Mouse (Mus musculus) cerebellum, postnatal 10 days (tissue): Measurements from ENCODE around the gene Kcnf1.
"Not testable (repeated sequence)": the region's sequence is repeated elsewhere in the genome, so short reads cannot be mapped to it uniquely, and the experiment has no call there.

Experiments used
- DNase-seq, 2 experiments: peaks; one replicate each; pipeline ENCODE4 v3.0.0; 2021; ENCODE audit warnings: mixed read lengths in 2 of 2

Gene Kcnf1

DNA sequence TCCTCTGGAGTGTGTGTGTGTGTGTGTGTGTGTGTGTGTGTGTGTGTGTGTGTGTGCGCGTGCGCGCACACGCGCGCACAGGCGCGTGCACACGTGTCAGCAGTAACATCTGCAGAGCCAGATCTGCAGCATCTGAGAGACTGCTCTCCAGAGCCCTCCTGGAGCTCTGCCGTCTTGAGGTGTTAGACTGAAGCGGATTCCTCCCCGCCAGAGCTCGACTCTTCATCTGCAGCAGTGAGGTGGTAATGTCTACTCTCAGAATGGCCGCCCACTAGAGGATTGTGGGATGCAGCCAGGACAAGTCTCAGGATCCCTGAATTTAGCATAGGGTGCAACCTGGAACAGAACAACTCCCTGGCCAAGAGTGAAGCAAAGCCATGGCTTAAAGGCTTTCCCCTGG, 19.1 kb downstream of the Kcnf1 start:
- DNase-seq = no peak

DNA sequence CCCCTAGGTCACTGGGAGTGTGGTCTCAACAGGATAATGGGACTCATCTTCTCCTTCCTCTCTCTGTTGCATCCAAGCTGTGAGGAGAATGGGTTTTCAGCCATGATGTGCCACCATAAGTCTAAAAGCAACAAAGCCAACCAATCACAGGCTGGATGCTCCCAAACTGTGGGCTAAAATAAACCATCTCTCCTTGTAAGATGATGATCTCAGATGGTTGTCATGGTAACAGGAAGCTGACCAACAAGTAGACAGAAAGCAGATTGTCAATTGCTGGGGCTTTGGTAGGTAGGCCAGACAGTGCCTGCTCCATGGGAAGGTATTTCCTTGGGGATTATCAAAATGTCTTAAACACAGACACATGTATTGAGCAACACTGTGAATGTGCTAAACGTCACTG, 20.9 kb downstream of the Kcnf1 start:
- DNase-seq = no peak

DNA sequence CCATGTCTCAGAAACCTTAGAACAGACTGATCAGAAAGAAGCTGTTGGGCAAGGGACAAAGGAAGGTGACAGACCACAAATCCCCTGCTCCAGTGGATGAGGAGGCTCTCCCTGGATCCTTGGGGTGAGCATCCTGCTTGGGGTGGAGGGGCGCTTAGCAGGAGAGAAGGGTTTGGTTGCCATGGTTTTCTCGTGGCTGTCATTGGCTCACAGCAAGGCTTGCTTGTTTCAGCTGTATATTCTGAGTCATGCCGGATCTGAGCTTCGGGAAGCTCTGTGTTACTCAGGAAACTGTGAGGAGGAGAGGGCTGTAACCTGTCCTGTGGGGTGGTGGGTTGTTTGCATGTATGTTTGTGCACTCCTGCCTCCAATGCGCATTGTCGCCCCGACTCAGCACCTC, 23.8 kb downstream of the Kcnf1 start:
- no peak for DNase-seq

DNA sequence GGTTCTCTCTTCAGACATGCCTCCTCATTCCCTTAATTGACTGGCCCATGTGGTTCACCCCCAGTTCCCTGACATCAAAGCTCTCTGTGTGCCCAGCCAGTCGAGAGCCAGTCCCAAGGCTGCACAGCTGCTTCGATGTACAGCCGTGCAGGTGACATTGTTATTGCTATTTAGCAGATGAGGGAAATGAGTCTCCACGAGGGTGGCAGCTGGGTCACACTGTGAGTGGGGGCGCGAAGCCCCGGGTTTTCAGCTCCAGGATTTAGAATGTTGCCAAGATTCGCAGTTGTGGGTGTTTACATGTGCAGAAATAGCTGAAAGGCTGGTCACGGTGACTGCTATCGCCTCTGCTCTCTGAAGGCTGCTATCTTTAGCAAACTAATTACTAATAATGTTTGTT, 27.8 kb downstream of the Kcnf1 start:
- DNase-seq = no peak

DNA sequence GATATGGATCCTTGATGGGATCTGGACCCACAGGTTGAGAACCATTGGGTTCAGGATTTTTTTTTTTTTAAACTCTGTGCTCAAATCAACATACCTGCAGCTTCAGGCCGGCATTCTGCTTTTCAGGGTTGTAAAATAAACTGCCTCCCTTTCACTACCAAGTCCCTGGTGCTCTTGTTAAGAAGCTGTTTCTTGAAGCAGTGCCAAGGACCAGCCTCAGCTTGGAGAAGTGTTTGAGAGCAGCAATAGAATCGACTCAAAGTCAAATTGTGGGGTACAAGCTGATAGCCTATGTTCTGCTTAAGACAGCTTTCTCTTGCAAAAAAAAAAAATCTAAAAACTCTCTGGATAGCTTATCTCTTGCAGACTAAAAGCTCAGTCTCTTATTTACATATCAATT, 34.9 kb downstream of the Kcnf1 start:
- no peak for DNase-seq

DNA sequence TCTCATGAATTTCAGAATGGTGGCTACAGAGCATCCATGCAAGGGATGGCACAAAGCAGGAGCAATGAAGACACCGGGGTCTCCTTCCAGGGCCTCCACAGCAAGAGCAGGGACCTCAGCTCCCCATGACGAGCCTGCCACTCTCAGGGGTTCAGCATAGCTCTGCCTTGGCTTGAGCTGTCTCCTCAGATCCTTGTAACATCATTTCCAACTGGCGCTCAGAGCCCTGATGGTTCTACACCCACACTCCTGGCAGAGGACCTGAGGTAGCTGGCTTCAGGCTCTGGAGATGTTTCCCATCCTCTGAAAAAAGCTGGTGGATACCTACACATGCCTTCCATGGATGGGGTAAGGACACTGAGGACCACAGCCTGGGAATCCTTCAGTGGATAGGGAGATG, 36.3 kb downstream of the Kcnf1 start:
- no peak for DNase-seq

DNA sequence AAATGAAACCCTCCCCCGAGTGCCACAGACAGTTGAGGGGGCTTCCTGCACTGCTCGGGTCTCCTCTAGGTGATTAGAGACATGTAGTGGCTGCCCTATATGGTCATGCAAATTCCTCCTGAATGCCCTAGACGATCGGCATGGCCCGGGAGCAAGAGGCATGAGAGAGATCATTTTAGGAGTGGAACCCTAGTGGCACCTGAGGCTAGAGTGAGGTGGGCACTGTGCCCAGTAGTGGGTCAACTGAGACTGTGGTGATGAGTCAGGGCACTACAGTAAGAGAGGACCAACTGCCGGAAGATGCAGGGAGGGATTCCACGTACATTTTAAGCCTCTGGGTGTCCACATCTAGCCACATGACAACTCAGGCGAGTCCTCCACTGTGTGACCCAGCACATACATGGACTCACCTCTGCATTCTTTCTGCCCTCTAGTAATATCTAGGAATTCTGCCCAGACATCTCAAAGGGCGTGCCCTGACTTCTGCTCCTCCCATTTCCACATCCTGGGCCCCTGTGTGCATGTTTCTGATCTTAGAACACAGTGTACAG, 42.1 kb downstream of the Kcnf1 start:
- no peak for DNase-seq

DNA sequence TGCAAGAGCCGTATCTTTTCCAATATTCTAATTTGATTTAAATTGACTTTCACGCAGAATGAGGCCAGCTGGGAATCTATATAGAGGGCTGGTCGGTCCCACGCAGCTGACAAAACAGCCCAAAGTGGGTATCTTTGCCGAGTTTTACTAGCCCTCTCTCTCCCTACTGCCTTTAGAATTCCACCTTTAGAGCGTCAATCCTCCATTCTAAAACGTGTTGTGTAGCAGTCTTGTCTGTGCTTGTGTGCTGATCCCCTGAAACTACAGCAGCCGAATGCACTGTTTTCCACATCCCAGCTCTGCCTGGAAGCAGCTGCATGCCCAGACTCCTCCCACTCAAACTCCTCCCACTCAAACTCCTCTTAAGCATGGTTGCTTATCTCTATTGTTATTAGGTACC, 44.4 kb downstream of the Kcnf1 start:
- DNase-seq = no peak

DNA sequence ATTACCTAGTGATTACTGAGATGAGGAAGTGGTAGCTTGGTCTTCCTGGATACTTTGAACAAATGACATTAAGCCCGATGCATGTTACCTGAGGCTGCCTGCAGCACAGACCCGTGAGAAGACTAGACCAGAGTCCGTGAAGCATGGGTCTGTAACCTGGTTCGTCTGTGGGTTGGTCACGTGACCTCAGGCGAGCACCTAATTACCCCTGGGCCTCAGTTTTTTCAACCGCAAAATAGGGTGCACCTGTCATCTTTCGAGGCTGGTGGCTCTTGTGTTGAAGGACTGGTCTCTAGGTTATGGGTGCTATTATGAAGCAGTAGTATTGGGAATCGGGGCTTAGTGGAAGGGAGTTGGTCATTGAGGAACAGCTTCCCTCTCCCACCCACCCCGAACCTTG, 45.1 kb downstream of the Kcnf1 start:
- DNase-seq = no peak

DNA sequence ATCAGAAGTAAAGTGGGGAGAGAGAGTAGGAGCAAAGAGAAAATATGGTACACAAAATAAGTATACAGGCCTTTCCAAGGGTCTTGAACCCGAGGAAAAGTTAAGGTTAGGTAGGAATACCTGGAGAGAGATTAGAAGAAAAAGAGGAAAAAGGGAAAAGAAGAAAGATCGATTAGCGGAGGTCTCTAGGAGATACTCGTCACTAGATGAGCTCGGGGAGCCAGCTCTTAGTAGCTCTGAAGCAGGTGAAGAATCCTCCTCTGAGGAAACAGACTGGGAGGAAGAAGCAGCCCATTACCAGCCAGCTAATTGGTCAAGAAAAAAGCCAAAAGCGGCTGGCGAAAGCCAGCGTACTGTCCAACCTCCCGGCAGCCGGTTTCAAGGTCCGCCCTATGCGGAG, 53.8 kb downstream of the Kcnf1 start:
- DNase-seq = not testable (repeated sequence)
